Mouse (Mus musculus): Measurements from ENCODE around the gene Gm21861. TPM values are rescaled to one million over a fixed set of nuclear protein-coding genes. Genes with fewer than 3 reads are reported as not detected.
"Not testable (repeated sequence)": the region's sequence is repeated elsewhere in the genome, so short reads cannot be mapped to it uniquely, and the experiment has no call there.

Gm21861 gene
- not detected in 2 replicates for polyA plus RNA-seq (2016; fragmentation: Nextera tagmentation; extraction: Ambion mirVana)

GRCm38 (mm10) chrY:58814497-58814896 is at the start of gene Gm21861:
Gene Gm21861, minus strand, starts transcription at chrY:58814597.
- H3K27me3 ChIP-seq (ENCODE audit: insufficient read depth, poor library complexity, severe bottlenecking); H3K27ac ChIP-seq; H3K4me1 ChIP-seq (replicated peaks); DNase-seq (ENCODE audit: low spot score); H3K9me3 ChIP-seq; H3K36me3 ChIP-seq; H3K4me3 ChIP-seq: not testable (repeated sequence)
- WGBS = no CpG with 5 or more reads among the region's 7 CpGs

All from hindbrain, embryonic 10.5 days (tissue).